Mouse (Mus musculus) myocyte (in vitro differentiated cells): ENCODE measurements around the gene Krt8.

Experiments
- CEBPB ChIP-seq: IDR thresholded peaks from 2 replicates; pipeline ENCODE4 v1.6.1; 2011; ENCODE audit warnings: mild to moderate bottlenecking, moderate library complexity; ENCODE audit not compliant: poor library complexity, insufficient read depth, severe bottlenecking
- E2F4 ChIP-seq: IDR thresholded peaks from one replicate; pipeline ENCODE4 v1.6.1; 2011; ENCODE audit warnings: mild to moderate bottlenecking, control low read depth, moderate library complexity; ENCODE audit not compliant: insufficient read depth
- MAX ChIP-seq: IDR thresholded peaks from one replicate; pipeline ENCODE4 v1.6.1; 2011; ENCODE audit warnings: low read depth, mild to moderate bottlenecking, control low read depth
- MYOD1 ChIP-seq, 3 experiments: IDR thresholded peaks; one replicate each; pipeline ENCODE4 v1.6.1; 2011; ENCODE audit warnings: control low read depth in 2 of 3, low read depth in 2 of 3, mild to moderate bottlenecking in 2 of 3, moderate library complexity in 1 of 3; ENCODE audit not compliant: insufficient read length in 2 of 3, control insufficient read depth in 1 of 3
- MYOG ChIP-seq, 3 experiments: IDR thresholded peaks; one replicate each; pipeline ENCODE4 v1.6.1; 2011; ENCODE audit warnings: control low read depth in 2 of 3, low read depth in 2 of 3, mild to moderate bottlenecking in 2 of 3; ENCODE audit not compliant: insufficient read length in 2 of 3, control insufficient read depth in 1 of 3, insufficient read depth in 1 of 3
- POLR2A ChIP-seq: IDR thresholded peaks from one replicate; pipeline ENCODE4 v1.6.1; 2011; ENCODE audit warnings: low read depth, mild to moderate bottlenecking, control low read depth, moderate library complexity; ENCODE audit not compliant: insufficient read length
- POLR2AphosphoS2 ChIP-seq: IDR thresholded peaks from one replicate; pipeline ENCODE4 v1.6.1; 2011; ENCODE audit warnings: low read depth, control low read depth; ENCODE audit not compliant: insufficient read length
- SRF ChIP-seq: IDR thresholded peaks from one replicate; pipeline ENCODE4 v1.6.1; 2011; ENCODE audit warnings: low read depth; ENCODE audit not compliant: control insufficient read depth, insufficient read length
- TCF12 ChIP-seq: IDR thresholded peaks from one replicate; pipeline ENCODE4 v1.6.1; 2011; ENCODE audit warnings: mild to moderate bottlenecking, control low read depth; ENCODE audit not compliant: poor library complexity, insufficient read depth, severe bottlenecking
- TCF3 ChIP-seq: IDR thresholded peaks from one replicate; pipeline ENCODE4 v1.6.1; 2011; ENCODE audit warnings: low read depth, control low read depth; ENCODE audit not compliant: insufficient read length
- USF1 ChIP-seq: IDR thresholded peaks from one replicate; pipeline ENCODE4 v1.6.1; 2011; ENCODE audit warnings: low read depth, mild to moderate bottlenecking, control low read depth, moderate library complexity

DNA sequence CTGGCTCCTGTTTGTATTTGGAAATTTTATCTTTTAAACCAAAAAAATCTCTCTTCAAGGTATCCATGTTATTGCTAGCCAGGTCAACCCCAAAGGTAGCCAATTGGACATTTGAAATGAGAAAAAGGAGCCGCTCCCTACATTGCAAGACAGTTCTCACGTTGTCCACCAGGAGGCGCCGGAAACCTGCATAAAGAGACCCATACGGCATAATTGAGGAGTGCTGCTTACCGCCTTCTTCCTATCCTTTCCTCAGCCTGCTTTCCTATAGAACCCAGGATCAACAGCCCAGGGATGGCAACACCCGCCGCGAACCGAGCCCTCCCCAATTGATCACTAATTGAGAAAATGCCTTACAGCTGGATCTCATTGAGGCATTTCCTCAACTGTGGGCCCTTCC is 16.2 kb downstream of the Krt8 start:
- TF ChIP-seq POLR2A (no peak), MYOD1 (IDR thresholded peaks at IDR 0.05; ENCODE audit: control insufficient read depth in 1 of 3, insufficient read length in 2 of 3, low read depth in 2 of 3) (no peak), POLR2AphosphoS2 (no peak), CEBPB (no peak), TCF3 (no peak), TCF12 (no peak), MYOG (IDR thresholded peaks at IDR 0.05; ENCODE audit: control insufficient read depth in 1 of 3, insufficient read depth in 1 of 3, insufficient read length in 2 of 3, low read depth in 2 of 3) (no peak), USF1 (no peak), MAX (no peak), E2F4 (no peak), SRF (no peak)
